Mouse (Mus musculus): ENCODE measurements at regions not wholly inside any gene's neighbourhood (a gene's known extent, or its start where the extent isn't known, plus 50 kb on each side); places are given as distances from the start of the nearest gene placed in this dataset.
"Not testable (repeated sequence)": the region's sequence is repeated elsewhere in the genome, so short reads cannot be mapped to it uniquely, and the experiment has no call there.

DNA sequence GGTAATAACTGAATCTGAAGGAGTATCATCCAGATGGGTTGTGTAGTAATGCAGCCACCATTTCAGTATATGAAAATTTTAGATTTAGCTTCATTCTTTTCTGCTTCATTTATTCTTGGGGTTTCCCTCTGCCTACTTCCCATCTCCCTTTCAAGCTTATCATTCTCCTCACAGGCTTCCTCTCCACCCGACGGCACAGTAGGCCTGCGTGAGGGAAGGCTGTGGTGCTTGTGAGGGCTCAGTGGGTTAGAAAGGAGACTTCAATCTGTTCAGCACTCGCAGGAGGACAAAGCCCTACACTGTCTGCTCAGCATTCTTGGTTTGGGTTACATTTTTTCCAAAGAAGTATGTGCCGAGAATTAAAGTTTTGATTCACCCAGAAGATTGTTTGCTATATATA lies 804.2 kb upstream of the Olfr1507 start:
- not testable (repeated sequence) for H3K9ac ChIP-seq (ENCODE audit: low read depth, low read length, severe bottlenecking); ATAC-seq (ENCODE audit: low FRiP score, low read depth); H3K36me3 ChIP-seq (ENCODE audit: control insufficient read depth, insufficient read depth, low read length); H3K4me1 ChIP-seq (ENCODE audit: control insufficient read depth, insufficient read depth, low read length); H3K27ac ChIP-seq (replicated peaks; ENCODE audit: low read depth, low read length); DNase-seq (ENCODE audit: low spot score); H3K9me3 ChIP-seq (ENCODE audit: control insufficient read depth, low read length); H3K27me3 ChIP-seq (ENCODE audit: control insufficient read depth, insufficient read depth, low read length); H3K4me2 ChIP-seq (replicated peaks; ENCODE audit: low read depth, low read length, severe bottlenecking); H3K4me3 ChIP-seq (replicated peaks; ENCODE audit: low read length)
- no CpG with 5 or more reads among the region's 5 CpGs for WGBS

DNA sequence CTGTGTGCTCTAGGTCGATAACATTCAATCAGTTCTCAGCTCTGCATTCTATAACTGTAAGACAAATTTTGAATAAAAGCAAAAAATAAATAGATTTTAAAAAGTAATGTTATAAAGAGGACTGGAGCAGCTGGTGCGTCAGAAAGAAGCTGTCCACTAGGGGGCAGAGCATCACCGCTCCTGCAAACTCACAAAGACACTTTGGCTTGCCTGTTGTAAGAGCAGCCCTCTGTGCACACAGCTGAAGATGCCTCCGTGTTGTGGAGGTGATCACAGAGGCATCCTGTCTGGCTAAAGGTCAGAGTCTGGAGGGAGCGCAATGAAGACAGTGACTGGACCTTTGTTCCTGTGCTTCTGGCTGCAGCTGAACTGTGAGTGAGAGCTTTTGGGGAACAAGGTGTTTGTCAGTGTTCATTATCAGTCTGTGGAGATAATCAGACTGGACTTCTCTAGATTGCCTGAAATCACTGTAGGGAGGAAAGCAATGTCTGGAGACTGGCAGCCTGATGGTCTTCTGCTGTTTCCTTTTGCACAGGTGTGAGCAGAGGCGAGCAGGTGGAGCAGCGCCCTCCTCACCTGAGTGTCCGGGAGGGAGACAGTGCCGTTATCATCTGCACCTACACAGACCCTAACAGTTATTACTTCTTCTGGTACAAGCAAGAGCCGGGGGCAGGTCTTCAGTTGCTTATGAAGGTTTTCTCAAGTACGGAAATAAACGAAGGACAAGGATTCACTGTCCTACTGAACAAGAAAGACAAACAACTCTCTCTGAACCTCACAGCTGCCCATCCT lies 788.0 kb upstream of the Olfr1507 start:
- H3K27me3 ChIP-seq (ENCODE audit: control insufficient read depth, insufficient read depth, low read length); H3K4me3 ChIP-seq (replicated peaks; ENCODE audit: low read length); H3K27ac ChIP-seq (replicated peaks; ENCODE audit: low read depth, low read length); H3K4me2 ChIP-seq (replicated peaks; ENCODE audit: low read depth, low read length, severe bottlenecking); H3K9ac ChIP-seq (ENCODE audit: low read depth, low read length, severe bottlenecking); H3K36me3 ChIP-seq (ENCODE audit: control insufficient read depth, insufficient read depth, low read length); ATAC-seq (ENCODE audit: low FRiP score, low read depth); H3K9me3 ChIP-seq (ENCODE audit: control insufficient read depth, low read length); H3K4me1 ChIP-seq (ENCODE audit: control insufficient read depth, insufficient read depth, low read length); DNase-seq (ENCODE audit: low spot score): not testable (repeated sequence)
- WGBS = no CpG with 5 or more reads among the region's 12 CpGs

DNA sequence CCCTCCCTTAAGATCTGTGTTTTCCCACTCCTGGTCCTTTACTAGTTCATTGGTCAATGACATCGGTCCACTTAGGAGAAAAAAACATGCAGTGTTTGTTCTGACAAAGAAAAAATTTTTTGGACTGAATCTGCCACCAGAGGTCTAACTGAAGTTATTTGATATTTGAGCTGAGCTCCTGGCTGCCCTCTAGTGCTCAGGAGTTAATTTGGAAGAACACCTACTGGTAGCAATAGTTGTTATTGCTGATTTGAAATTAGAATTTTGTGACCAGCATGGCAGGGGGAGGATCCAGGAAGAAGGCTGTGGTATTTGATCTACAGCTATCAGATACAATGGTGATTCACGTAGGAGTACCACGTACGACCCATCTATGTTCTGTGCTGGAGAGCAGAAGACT lies 777.7 kb upstream of the Olfr1507 start:
- not testable (repeated sequence) for H3K9ac ChIP-seq (ENCODE audit: low read depth, low read length, severe bottlenecking); H3K9me3 ChIP-seq (ENCODE audit: control insufficient read depth, low read length); H3K27ac ChIP-seq (replicated peaks; ENCODE audit: low read depth, low read length); DNase-seq (ENCODE audit: low spot score); H3K4me3 ChIP-seq (replicated peaks; ENCODE audit: low read length); H3K27me3 ChIP-seq (ENCODE audit: control insufficient read depth, insufficient read depth, low read length); ATAC-seq (ENCODE audit: low FRiP score, low read depth); H3K4me2 ChIP-seq (replicated peaks; ENCODE audit: low read depth, low read length, severe bottlenecking); H3K36me3 ChIP-seq (ENCODE audit: control insufficient read depth, insufficient read depth, low read length); H3K4me1 ChIP-seq (ENCODE audit: control insufficient read depth, insufficient read depth, low read length)
- WGBS = 75% methylated on average over 3 of the region's 4 CpGs

DNA sequence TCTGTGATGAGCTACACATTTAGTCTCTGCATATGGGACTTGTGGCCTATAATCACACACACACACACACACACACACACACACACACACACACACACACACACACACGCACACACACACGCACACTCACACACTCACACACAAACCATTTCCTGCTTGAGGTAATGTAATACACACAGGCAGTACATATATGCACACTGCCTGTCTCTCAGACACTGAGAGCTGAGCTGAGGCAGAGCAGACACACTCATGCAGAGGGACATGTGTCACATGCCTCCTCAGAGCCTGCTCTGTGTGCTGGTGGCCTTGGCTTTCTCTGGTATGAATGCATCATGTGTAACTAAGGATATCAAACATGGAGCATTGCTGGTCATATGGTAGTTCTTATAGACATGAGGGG lies 772.1 kb upstream of the Olfr1507 start:
- WGBS = no CpG with 5 or more reads among the region's 2 CpGs

DNA sequence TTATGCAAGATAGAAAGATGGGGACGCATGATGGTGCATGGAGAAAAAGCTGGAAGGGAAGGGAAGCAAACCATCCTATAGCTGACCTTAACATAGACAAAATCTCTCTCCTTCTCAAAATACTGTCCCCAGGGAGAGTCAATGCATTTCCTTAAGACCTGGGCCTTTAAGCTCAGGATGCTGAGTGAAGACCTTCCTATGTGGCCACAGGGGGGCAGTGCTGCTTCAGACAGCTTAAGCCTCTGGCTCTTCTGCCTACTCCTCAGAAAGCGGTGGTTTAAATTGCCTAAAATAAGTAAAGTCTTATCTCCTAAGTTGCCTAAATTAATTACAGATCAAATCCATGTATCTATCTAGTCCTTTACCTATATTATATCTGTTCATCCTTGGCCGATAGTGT lies 760.4 kb upstream of the Olfr1507 start:
- not testable (repeated sequence) for H3K4me2 ChIP-seq (replicated peaks; ENCODE audit: low read depth, low read length, severe bottlenecking); H3K9ac ChIP-seq (ENCODE audit: low read depth, low read length, severe bottlenecking); H3K9me3 ChIP-seq (ENCODE audit: control insufficient read depth, low read length); ATAC-seq (ENCODE audit: low FRiP score, low read depth); DNase-seq (ENCODE audit: low spot score); H3K27ac ChIP-seq (replicated peaks; ENCODE audit: low read depth, low read length); H3K36me3 ChIP-seq (ENCODE audit: control insufficient read depth, insufficient read depth, low read length); H3K27me3 ChIP-seq (ENCODE audit: control insufficient read depth, insufficient read depth, low read length); H3K4me3 ChIP-seq (replicated peaks; ENCODE audit: low read length); H3K4me1 ChIP-seq (ENCODE audit: control insufficient read depth, insufficient read depth, low read length)
- WGBS = no CpG with 5 or more reads among the region's 3 CpGs

More for the DNA sequence above, 772.1 kb upstream of the Olfr1507 start:
- not testable (repeated sequence) for H3K27ac ChIP-seq (replicated peaks; ENCODE audit: low read depth, low read length); H3K4me3 ChIP-seq (replicated peaks; ENCODE audit: low read length); H3K9ac ChIP-seq (ENCODE audit: low read depth, low read length, severe bottlenecking); H3K27me3 ChIP-seq (ENCODE audit: control insufficient read depth, insufficient read depth, low read length); ATAC-seq (ENCODE audit: low FRiP score, low read depth); H3K9me3 ChIP-seq (ENCODE audit: control insufficient read depth, low read length); H3K4me2 ChIP-seq (replicated peaks; ENCODE audit: low read depth, low read length, severe bottlenecking); H3K36me3 ChIP-seq (ENCODE audit: control insufficient read depth, insufficient read depth, low read length); H3K4me1 ChIP-seq (ENCODE audit: control insufficient read depth, insufficient read depth, low read length); DNase-seq (ENCODE audit: low spot score)

- not testable (repeated sequence) for DNase-seq (ENCODE audit: low spot score); H3K9me3 ChIP-seq (ENCODE audit: control insufficient read depth, low read length); H3K27ac ChIP-seq (replicated peaks; ENCODE audit: low read depth, low read length); H3K27me3 ChIP-seq (ENCODE audit: control insufficient read depth, insufficient read depth, low read length); H3K4me1 ChIP-seq (ENCODE audit: control insufficient read depth, insufficient read depth, low read length); H3K36me3 ChIP-seq (ENCODE audit: control insufficient read depth, insufficient read depth, low read length); H3K9ac ChIP-seq (ENCODE audit: low read depth, low read length, severe bottlenecking); H3K4me3 ChIP-seq (replicated peaks; ENCODE audit: low read length); ATAC-seq (ENCODE audit: low FRiP score, low read depth); H3K4me2 ChIP-seq (replicated peaks; ENCODE audit: low read depth, low read length, severe bottlenecking)
Measured at GRCm38 (mm10) chr14:53253470-53253869, 757.9 kb upstream of the Olfr1507 start.

GRCm38 (mm10) chr14:53231142-53231541 lies 735.6 kb upstream of the Olfr1507 start:
- H3K9ac ChIP-seq (ENCODE audit: low read depth, low read length, severe bottlenecking); H3K27ac ChIP-seq (replicated peaks; ENCODE audit: low read depth, low read length); H3K4me1 ChIP-seq (ENCODE audit: control insufficient read depth, insufficient read depth, low read length); H3K36me3 ChIP-seq (ENCODE audit: control insufficient read depth, insufficient read depth, low read length); H3K4me2 ChIP-seq (replicated peaks; ENCODE audit: low read depth, low read length, severe bottlenecking); H3K9me3 ChIP-seq (ENCODE audit: control insufficient read depth, low read length); H3K4me3 ChIP-seq (replicated peaks; ENCODE audit: low read length); DNase-seq (ENCODE audit: low spot score); H3K27me3 ChIP-seq (ENCODE audit: control insufficient read depth, insufficient read depth, low read length); ATAC-seq (ENCODE audit: low FRiP score, low read depth): not testable (repeated sequence)
- WGBS = no CpG with 5 or more reads among the region's 6 CpGs

GRCm38 (mm10) chr14:53224789-53225188 lies 729.2 kb upstream of the Olfr1507 start:
- H3K27me3 ChIP-seq (ENCODE audit: control insufficient read depth, insufficient read depth, low read length); H3K9ac ChIP-seq (ENCODE audit: low read depth, low read length, severe bottlenecking); H3K4me1 ChIP-seq (ENCODE audit: control insufficient read depth, insufficient read depth, low read length); H3K4me3 ChIP-seq (replicated peaks; ENCODE audit: low read length); DNase-seq (ENCODE audit: low spot score); H3K27ac ChIP-seq (replicated peaks; ENCODE audit: low read depth, low read length); H3K4me2 ChIP-seq (replicated peaks; ENCODE audit: low read depth, low read length, severe bottlenecking); ATAC-seq (ENCODE audit: low FRiP score, low read depth); H3K36me3 ChIP-seq (ENCODE audit: control insufficient read depth, insufficient read depth, low read length); H3K9me3 ChIP-seq (ENCODE audit: control insufficient read depth, low read length): not testable (repeated sequence)
- no CpG with 5 or more reads among the region's 1 CpGs for WGBS
